Mouse (Mus musculus) lung, postnatal 0 days (tissue): Measurements from ENCODE around the gene Spink8.

ENCODE experiments used
- CTCF ChIP-seq: IDR thresholded peaks from 2 replicates; pipeline ENCODE4 v1.5.1; 2016; ENCODE audit warnings: antibody characterized with exemption, mild to moderate bottlenecking
- EP300 ChIP-seq: IDR thresholded peaks from 2 replicates; pipeline ENCODE4 v1.6.1; 2016; ENCODE audit warnings: antibody characterized with exemption, mild to moderate bottlenecking, control low read depth

GRCm38 (mm10) chr9:109854341-109854740, 42.3 kb downstream of the Spink8 start:
- no peak for TF ChIP-seq CTCF
- TF ChIP-seq EP300 = no peak
